Mouse (Mus musculus): ENCODE results near the gene Wfdc13.
A peak's percentile ranks its signal among the peaks of the same experiment; 100 is the strongest.

The Wfdc13 gene

GRCm38 (mm10) chr2:164684807-164685206 lies at the start of gene Wfdc13:
Gene Wfdc13, plus strand, starts transcription at chr2:164685107.
- DNase-seq (ENCODE audit: low read depth), result no peak

- peak; percentile 12 for DNase-seq (ENCODE audit: low read depth)
These were observed 49.6 kb upstream of the Wfdc13 start for GRCm38 (mm10) chr2:164635266-164635665.

DNA sequence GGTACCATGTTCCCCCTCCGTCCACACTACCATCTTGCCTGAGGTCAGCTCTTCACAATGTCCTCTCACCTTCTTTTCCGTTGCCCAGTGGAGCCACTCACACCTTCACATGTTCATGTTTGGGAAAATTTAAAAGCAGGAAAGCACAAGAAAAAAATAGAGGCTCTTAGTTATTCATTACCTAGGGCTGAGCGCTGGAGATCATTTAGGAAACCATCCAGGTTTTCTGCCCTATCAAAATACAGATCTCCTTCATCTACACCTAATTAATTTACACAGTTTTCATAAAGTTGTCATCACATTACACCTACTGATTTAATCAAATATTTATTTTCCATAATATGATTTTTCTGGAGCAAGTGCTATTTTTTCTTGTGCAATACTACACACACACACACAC lies 46.2 kb upstream of the Wfdc13 start, which contains the start of gene Wfdc16:
Gene Wfdc16 (minus strand): TSS at position 101 of the 400 bp plus-strand sequence.
- DNase-seq (ENCODE audit: low read depth), result no peak

GRCm38 (mm10) chr2:164641129-164641528 lies 43.8 kb upstream of the Wfdc13 start:
- DNase-seq (ENCODE audit: low read depth), result peak; percentile 36

DNA sequence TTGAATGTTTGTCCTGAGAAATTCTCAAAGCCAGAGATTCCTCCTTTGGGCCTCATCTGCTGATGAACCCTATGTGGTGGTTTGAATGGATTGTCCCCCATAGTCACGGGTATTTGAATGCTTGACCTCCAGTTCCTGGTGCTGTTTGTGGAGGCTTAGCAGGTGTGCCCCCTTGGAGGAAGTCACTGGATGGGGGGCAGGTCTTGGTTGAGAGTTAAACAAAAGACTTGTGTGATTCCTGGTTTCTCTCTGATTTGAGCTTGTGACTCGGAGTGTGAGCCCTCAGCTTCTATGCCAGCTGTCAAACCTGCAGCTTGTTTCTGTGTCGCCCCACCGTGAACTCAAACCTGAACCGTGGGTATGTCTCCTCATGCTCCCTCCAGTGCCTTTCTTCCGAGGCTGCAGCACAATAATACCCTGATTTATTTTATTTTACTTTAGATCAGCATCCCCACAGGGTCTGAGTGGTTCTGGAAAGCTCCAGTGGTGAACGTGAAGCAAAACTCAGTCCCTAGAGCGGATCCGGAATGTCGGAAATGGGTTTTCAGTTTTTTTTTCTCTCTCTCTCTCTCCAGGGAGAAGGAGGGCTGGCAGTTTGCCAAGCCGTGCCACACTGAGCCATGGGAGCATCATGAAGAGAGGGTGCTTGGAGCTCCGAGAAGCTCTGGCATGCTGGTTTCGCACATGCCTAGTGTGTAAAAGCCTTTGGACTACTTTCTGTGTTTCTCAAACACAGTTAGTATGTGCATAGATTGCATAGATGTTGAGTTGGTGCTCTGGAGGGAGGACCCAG lies 42.8 kb upstream of the Wfdc13 start:
- no peak for DNase-seq (ENCODE audit: low read depth)

- peak; percentile 23 for DNase-seq (ENCODE audit: low read depth)
These were observed 29.0 kb upstream of the Wfdc13 start, which contains the start of gene Wfdc10 for GRCm38 (mm10) chr2:164655858-164656257. Gene Wfdc10, plus strand, starts transcription at chr2:164656046.

GRCm38 (mm10) chr2:164656483-164656882 lies 28.4 kb upstream of the Wfdc13 start, which contains the start of gene Wfdc9:
Gene Wfdc9, minus strand, starts transcription at chr2:164656583.
- DNase-seq (ENCODE audit: low read depth), result no peak

DNA sequence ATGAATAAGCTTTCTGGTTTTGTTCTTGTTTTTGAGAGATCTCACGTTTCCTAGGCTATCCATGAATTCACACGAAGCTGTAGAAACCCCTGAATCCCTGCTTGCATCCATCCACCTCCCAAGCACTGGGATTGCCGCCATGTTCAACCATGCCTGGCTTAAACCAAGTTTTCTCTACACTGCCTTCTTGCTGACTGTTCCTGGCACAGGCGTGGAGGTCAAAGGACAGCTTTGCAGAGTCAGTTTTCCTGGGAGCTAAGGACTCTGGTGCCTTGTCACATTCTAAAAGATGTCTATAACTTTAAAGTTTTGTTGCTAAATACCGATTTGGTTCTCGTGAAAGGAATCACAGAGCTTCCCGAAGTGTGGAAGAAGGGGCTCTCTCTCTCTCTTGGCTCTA lies 20.1 kb upstream of the Wfdc13 start:
- DNase-seq (ENCODE audit: low read depth), result no peak

DNA sequence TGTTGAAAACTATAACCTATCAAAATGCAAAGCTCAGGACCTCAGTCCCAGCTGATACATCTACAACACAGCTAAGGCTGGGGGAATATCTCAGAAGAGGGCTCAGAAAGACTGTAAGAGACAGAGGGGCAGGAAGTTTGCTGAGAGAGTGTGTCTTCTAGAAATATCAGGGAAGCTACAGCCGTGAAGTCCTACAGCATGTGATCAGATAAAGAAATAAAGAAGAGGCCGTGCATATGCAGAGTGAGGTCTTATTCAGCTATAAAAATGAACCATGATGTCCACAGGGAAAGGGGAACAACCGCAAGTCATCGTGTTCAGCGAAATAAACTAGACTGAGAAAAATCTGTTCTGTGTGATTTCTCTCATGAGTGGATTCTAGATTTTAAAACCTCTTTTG lies 14.6 kb upstream of the Wfdc13 start:
- no peak for DNase-seq (ENCODE audit: low read depth)

- DNase-seq (ENCODE audit: low read depth), result no peak
These were observed 14.0 kb upstream of the Wfdc13 start for GRCm38 (mm10) chr2:164670938-164671337.

DNA sequence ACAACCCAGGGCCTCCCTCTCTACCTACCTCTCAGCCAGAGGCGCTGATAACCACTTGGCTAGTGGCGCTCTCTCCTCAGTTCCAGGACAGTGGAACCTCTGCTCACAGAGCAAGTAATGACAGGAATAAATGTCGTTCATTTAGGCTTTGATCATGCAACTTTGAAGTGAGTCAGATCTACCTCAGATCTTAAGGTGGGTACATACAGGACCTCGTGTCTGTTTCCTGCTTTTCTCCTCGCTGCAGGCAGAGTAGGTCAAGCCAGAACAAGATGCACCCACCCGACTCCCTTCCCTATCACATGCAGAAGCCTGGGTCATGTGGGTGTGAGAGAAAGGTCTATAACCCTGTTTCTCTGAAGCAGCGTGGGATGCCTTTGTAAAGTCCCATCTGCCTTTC lies 10.9 kb upstream of the Wfdc13 start, which contains the start of gene Wfdc11:
Gene Wfdc11 (minus strand): TSS at position 101 of the 400 bp plus-strand sequence.
- no peak for DNase-seq (ENCODE audit: low read depth)

- no peak for DNase-seq (ENCODE audit: low read depth)
These were observed 8.8 kb upstream of the Wfdc13 start for GRCm38 (mm10) chr2:164676103-164676502.

DNA sequence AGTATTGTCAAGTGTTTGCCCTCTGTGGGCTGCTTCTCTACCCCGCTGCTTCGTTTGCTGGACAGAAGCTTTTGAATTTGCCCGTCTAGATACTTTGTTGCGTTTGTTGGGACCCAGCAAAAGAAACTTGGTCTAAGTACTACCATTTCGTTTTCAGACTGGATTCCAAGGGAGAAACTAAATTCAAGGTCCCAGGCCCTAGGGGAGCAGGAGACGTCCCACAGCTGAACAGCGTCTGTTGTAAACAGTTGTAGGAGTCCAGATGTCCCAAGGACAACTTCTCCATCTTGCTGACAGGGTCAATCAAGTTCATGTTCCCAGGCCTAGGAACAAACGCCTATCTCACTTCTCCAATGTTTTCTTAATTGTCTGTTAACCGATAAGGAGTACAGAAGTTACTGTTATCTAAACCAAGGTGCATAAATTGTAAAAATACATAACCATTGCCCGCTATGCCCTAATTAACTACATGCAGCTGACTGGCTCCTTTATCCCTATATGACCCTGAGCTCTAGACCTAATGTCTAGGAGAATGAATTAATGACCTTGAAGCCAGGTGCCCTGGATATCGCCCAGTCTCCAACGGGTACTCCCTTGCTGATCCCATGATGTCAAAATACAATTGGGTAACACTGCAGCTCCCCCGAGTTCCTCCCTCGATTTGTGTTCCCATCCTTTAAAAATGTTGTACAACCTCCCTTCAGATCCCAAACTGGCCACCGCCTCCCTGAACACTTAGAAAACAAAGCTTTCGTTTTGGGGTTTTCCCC lies 7.8 kb upstream of the Wfdc13 start:
- no peak for DNase-seq (ENCODE audit: low read depth)

DNA sequence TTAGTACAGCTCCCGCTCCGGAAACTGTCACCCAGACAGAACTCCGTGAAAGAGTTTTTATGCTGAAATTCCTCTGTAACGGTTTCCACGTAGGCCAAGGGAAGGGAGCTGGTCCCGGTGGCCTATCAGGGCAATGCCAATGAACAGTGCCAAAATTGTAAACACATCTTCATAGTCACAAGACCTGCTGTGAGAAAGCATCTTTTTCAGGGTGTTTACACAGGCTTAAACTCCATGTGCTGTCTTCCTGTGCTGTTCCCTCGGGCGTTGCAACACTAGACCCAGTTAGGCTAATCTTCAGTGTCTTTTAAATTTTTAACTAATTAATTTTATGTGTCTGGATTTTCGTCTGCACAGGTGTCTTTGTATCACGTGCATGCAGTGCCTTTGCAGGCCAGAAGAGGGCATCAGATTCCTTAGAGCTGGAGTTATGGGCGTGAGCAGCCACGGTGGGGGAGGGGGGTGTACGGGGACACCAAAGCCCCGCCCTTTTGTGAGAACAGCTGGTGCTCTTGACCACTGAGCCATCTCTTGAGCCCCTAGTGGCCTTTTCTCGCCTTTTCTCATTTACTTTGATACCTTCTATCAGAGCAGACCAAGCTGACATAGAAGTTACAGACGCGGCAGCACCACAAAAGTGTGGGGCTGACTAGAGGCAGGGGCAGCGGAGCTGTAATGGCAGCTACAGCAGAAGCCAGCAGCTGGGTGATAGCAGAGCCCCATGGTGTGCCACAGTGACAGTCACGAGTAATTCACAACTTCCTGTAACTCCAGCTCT lies 5.9 kb upstream of the Wfdc13 start:
- peak; percentile 72 for DNase-seq (ENCODE audit: low read depth)

- DNase-seq (ENCODE audit: low read depth), result peak; percentile 33
These were observed 5.0 kb upstream of the Wfdc13 start for GRCm38 (mm10) chr2:164679906-164680305.

DNA sequence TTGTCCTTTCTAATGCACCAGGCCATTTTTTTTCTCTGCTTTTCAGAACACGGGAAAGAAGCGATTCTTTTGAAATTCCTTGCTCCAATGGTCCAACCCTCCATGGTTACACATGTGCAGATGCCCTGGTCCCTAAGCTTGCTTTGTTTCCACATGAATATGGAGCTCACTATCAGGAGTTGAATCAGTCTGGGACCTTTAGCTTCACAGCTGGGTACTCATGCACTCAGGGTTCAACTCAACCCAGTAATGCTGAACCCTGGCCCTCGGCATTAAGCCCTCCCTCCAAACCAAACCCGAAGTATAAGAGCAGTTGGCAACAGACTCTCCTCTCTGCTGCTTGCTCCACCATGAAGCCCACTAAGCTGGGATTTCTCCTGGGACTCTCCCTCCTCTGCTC lies 13.3 kb downstream of the Wfdc13 start, which contains the start of gene Spint4:
Gene Spint4 (plus strand): TSS at position 301 of the 400 bp plus-strand sequence.
- no peak for DNase-seq (ENCODE audit: low read depth)

DNA sequence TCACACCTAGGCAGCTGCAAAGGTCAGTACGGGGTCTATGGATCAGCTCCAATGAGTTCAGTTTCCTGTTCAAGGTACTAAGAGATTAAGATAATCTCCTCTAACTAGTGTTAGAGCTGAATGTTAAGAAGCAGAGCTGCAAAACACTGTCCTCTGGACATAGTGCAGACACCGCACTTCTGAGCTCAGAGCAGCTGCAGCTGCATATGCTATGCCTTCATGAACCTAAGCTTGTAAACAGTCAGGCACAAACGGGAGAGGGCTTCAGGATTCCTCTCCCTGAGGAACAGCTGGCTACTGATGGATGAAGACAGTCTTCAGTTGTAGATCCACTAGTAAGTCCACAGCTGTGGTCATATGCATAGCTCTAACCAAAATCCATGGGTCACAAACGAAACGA lies 16.1 kb downstream of the Wfdc13 start:
- no peak for DNase-seq (ENCODE audit: low read depth)

- DNase-seq (ENCODE audit: low read depth), result peak; percentile 14
These were observed 16.9 kb downstream of the Wfdc13 start for GRCm38 (mm10) chr2:164701761-164702160.

- no peak for DNase-seq (ENCODE audit: low read depth)
These were observed 19.3 kb downstream of the Wfdc13 start for GRCm38 (mm10) chr2:164704235-164704634.

DNA sequence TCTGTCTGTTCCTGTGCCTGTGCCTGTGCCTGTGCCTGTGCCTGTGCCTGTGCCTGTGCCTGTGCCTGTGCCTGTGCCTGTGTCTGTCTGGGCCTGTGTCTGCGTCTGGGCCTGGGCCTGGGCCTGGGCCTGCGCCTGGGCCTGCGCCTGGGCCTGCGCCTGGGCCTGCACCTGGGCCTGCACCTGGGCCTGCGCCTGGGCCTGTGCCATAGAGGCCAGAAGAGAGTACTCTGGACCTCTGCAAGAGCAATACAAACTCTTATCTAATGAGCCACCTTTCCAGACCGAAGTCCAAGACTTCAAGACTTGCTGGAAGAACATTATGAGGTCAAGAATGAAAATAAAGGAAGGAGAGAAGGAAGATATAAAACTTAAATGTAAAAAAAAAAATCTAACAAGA lies 20.4 kb downstream of the Wfdc13 start:
- no peak for DNase-seq (ENCODE audit: low read depth)

GRCm38 (mm10) chr2:164705991-164706390 lies 21.1 kb downstream of the Wfdc13 start:
- DNase-seq (ENCODE audit: low read depth), result no peak

DNA sequence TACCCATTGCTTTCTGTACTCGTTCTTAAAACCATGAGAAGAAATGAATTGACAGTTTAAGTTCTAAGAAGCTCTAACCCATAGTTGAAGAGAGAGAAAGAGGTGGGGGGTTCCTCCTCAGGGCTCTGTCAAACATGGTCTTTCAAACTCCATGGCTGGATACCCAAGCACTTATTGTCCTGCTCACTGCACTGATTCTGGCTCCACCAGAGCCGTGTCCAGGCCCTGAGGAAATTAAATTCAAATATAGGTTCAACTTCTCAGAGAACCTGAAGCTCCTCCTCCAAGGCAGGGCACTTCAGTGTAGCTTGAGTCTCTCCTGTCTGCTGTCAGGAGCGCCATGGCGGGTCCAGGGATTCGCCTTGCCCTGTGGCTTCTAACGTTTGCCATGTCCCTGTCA lies 30.1 kb downstream of the Wfdc13 start, which contains the start of gene Spint5:
Gene Spint5 (plus strand): TSS at position 301 of the 400 bp plus-strand sequence.
- no peak for DNase-seq (ENCODE audit: low read depth)

Data from 416B (cell line).